Mouse (Mus musculus): ENCODE data around the gene Sidt1.

- TF ChIP-seq CTCF (conservative IDR thresholded peaks at IDR 0.05; ENCODE audit: low read length) (no peak), POU5F1 (IDR thresholded peaks at IDR 0.05; ENCODE audit: borderline replicate concordance, low read length) (no peak), NANOG (IDR thresholded peaks at IDR 0.05; ENCODE audit: borderline replicate concordance, low read length) (no peak)
Measured at GRCm38 (mm10) chr16:44226706-44227291, 106.2 kb downstream of the Sidt1 start.

Measured in E14TG2a.4 (cell line).